Mouse (Mus musculus) heart, postnatal 4 days (tissue): Measurements from ENCODE around the gene Helq. TPM values are rescaled to one million over a fixed set of nuclear protein-coding genes. Genes with fewer than 3 reads are reported as not detected.
A peak's percentile ranks its signal among the peaks of the same experiment; 100 is the strongest.

Source experiments
- DNase-seq: peaks from one replicate; pipeline ENCODE4 v3.0.0; 2021
- total RNA-seq, 2 experiments: library from RNA; stranded (reverse); gene quantifications; 2 replicates each; pipeline ENCODE4 v1.2.3; 2021

Helq gene
- 1 to 10 TPM; 6.8 to 8.1 TPM for total RNA-seq

DNA sequence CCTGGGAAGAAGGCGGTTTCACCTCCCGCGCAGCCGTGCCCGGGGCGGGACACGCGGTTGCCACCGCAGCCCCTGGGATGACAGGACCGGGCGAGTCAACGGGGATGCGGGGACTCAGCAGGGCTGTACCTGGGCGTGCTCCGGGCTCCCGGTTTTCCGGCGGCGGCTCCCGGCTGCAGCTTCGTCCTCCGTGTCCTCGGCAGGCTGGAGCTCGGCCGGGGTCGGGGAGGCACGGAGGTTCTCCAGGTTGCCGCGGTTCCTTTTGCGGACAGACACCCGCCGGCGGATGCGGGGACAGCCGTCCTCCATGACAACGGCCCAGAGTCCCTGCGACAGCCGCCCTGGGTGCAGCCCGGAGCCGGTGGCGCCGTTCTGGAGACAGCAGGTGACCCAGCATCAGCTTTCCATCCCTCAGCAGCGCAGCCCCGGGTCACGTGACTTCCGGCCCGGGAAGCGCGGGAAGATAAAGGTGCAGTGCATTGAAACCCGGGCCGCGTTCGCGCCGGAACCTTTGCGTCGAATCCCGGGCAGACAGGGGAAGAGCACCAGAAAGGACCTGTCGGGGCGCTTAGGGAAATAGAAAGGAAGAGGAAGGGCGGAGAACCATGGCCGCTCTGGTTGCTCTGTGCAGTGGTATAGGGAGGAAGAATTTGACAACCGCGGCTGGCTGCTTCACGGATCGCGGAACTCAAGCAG lies at the start of gene Helq, which contains the start of gene Mrps18c:
Gene Helq (minus strand): TSS at position 434 of the 696 bp plus-strand sequence.
Gene Mrps18c (plus strand): TSS at position 463 of the 696 bp plus-strand sequence.
- DNase-seq, result peak; percentile 90

DNA sequence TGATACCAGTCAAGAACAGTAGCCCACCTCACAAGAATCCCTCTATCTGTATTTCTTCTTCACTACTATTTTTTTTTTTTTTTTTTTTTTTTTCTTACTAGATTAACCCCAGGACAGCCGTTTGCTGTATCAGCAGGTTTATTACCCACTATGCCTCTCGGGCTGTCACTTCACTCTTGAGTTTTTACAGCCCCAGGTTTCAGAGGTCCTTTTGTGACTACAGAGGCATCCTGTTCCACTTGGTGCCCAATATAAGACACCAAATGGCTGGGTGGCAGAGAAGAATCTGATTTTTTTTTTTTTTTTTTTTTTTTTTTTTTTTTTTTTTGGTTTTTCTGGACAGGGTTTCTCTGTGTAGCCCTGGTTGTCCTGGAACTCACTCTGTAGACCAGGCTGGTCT lies 48.7 kb upstream of the Helq start:
- DNase-seq, result no peak

DNA sequence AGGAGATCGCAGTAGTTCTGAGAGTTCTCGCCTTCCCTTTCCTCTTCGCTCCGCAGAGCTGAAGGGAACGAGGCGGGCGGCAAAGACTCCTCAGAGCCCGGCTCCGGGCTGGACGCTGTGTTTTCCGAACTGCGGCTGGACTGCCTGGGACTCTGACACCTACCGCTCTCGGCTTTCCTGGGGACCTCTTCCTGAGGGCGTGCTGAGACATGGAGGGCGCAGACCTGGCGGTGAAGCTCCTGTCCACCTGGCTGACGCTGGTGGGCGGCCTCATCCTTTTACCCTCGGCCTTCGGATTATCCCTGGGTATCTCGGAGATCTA lies 48.2 kb upstream of the Helq start:
- no peak for DNase-seq

DNA sequence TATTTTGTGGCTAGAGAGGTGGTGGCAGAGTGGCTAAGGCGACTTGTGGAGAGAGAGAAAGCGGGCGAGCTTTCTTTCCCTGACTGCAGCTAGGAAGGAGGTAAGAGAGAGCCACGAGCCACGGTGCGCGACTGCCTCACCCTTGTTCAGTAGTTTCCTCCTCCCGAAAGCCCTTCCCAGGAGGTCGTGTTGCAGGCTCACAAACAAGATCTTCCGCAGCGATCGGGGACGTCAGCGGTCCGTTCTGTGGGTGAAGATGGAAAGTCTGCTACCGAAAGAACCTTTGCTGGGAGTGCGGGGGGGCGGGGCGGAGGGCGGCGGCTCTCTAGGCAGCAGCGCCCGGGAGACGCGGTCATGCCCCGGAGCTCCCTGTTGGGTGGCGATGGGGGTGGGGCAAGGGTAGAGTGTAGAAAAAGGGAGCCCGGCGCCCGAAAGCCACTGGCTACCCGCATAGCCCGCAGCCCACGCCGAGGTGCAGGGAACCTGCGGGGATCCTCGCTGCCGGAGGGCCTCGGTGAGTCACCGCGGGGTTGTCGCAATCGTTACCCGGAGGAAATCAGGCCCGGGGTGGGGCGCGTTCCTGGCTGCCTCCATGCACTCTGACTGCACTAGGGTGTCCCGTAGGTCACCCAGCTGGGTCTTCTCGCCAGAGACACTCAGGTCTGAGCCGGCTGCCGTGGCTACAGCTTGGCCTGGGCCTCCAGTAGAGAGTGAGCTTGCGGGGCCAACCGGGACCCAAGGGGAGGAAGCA lies 47.6 kb upstream of the Helq start:
- peak; percentile 80 for DNase-seq

DNA sequence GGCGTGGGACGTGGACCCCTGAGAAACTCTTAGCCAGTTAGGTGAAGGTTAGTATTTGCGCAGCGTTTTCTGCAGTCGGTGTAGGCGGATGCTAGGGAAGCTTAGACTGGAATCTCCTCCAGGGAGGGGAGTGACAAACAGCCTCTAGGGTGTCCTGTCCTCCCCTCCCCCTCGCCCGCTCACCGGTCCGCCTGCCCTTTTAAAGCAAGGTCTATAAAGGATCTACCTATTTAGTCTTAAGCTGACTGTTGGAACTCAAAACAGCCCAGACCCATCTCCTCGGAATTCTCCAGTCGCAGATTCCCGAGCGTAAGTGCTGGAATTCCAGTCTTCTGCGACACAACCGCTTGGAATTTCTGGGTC lies 47.1 kb upstream of the Helq start, which contains the start of gene Gpat3:
Gene Gpat3 (plus strand): TSS at position 229 of the 363 bp plus-strand sequence.
- peak; percentile 63 for DNase-seq

DNA sequence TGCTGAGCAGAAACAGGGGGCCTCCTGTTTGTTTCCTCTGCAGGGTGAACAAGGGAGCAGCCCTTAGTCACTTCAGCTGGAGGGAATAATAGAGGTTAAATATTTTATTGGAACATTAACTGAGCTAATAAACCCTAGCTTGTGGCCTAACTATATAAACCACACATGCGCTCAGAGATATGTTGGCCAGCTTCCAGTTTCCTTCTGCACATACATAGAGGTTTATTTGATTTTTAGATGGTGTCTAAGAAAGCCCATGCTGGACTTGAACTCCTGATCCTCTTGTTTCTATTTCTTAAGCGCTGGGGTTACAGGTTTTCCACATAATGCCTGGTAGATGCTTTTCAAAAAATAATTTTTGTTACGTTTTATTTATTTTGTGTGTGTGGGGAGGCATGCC lies 46.1 kb upstream of the Helq start:
- no peak for DNase-seq

DNA sequence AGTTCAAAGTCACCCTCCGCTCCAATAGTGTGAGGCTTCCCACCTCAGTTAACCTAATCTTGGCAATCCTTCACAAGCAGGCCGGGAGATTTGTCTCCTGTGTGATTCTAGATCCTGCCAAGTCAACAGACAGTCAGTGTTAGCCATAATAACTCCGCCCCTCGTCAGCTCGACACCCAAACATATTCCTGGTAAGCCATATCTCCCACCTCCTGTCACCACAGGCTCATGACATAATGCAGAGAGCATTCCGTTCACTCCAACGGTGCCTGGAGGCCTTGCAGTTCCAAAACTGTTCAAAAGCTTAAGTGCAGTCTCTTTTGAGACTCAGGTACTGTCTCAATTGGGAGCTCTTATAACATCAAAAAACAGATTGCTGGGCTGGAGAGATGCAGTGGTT lies 39.5 kb upstream of the Helq start:
- DNase-seq, result peak; percentile 75

DNA sequence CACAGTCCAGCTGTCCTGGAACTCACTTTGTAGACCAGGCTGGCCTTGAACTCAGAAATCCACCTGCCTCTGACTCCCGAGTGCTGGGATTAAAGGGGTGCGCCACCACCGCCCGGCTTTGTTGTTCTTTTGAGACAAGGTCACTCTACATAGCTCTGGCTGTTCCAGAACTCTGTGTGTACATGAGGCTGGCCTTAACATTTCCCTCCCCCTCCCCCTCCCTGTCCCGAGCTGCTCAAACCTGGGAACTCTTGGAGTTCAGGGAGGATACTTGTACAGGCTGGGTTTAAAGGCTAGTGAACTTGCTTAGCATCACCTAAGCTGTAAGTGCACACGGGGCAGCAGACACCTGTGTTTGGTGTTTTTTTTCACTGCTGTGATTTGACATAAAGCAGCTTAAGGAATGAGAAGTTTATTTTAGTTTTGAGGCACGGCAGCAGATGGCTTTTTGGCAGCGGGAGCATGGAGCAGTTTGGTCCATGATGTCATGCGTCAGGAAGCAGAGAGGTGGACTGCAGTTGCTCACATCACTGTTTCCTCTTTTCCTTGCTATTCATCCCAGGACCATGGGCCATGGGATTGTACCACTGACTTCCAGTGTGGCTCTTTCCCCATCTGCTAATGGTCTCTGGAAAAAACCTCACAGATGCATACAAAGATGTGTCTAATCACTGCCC lies 37.6 kb upstream of the Helq start:
- DNase-seq, result peak; percentile 51

DNA sequence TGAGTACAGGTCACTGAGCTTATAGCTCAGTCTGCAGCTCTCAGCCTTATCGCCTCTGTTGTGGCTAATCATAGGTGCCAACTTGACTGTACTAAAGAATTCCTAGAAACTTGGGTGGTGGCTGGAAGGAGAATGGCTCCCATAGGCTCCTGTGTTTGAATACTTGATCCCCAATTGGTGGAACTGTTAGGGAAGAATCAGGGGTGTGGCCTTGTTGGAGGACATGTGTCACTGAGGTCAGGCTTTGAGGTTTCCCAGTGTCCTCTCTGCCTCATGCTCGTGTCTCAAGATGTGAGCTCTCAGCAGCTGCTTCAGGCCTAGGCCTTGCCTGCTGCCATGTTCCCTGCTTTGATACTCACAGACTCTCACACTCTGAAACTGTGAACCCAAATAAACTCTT lies 35.4 kb upstream of the Helq start:
- no peak for DNase-seq

DNA sequence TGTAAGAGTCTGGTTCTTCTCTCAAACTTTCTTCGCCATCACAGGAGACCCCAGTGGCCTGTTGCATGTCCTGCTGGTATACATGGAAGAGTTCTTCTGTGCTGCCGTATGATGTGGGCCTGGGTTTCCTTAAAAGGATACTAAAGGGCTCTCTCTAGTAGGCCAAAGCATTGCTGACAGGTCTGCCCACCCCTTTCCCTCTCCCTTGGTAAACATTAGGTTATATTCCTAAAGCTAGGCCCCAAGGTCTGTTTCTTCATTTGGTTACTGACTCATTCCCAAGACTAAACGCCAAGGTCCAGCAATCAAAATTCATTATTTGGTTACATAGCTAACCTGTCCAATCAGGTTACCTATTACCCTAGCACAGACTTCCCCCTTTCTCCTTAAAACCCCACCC lies 34.3 kb upstream of the Helq start:
- DNase-seq, result no peak

DNA sequence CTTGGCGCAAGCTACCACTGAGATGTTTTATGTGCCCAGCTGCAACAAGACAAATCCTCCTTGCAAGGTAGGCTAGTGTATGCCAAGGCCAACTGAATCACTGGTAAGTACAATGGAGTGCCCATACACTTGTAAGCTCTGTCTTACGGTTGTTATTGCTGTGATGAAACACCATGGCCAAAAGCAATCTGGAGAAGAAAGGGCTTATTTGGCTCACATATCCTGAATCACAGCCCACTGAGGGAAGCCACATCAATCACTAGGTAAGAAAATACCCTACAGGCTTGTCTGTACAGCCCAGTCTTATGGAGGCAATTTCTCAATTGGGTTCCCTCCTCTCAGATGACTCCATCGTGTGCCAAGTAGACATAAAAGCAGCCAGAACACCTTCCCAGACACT lies 30.3 kb upstream of the Helq start:
- no peak for DNase-seq

DNA sequence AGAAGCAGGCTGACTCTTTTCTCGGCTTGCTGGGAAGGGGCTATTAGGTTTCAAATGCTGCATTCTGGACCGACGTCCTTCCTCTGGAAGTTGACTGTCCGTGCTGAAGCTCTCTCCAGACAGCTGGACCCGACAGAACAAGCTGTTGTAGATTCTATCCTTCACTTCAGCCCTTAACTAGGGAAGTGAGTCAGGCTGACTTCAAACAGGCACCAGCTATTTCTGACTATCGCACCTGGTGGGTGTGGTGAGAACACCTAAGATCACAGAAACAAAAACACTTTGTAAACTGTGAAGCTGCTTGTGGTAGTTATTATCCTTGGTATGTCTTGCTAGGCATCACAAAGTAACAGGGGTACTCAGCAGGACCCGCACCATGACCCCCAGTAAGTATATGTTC lies 28.1 kb upstream of the Helq start:
- no peak for DNase-seq

DNA sequence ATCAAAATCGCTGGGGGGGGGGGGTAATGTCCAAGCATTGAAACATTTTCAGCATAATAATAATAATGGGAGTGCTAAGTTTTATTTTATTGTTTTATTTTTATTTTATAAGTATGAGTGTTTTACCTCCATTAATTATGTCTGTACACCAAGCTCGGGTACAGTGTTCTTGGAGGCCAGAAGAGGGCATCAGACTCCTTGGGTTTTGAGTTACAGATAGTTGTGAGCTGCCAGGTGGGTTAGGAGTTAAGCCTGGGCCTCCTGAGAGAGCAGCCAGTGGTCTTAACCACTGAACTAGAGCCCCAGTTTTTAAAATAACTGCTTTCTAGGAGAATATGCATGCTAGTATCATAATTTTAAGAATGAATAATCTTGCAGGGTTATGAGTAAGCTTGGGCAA lies 27.6 kb upstream of the Helq start:
- no peak for DNase-seq

DNA sequence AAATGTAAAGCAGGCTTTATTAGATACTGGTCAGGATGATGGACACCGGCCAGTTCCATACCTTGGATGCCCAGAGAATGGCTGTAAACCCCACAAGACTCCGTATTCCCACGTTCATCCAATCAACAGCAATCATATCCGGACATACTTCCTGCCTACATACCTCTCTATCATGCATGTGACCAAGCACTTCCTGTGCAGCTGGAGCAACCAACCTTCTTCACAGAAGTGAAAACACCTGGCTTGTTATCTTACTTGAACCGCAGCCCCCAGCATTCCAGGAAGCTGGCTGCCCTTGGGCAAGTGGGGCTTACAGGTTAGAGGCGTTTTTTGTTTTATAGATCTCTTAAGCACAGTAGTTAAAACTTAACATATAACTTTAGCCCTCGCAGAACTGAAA lies 24.4 kb upstream of the Helq start:
- no peak for DNase-seq

DNA sequence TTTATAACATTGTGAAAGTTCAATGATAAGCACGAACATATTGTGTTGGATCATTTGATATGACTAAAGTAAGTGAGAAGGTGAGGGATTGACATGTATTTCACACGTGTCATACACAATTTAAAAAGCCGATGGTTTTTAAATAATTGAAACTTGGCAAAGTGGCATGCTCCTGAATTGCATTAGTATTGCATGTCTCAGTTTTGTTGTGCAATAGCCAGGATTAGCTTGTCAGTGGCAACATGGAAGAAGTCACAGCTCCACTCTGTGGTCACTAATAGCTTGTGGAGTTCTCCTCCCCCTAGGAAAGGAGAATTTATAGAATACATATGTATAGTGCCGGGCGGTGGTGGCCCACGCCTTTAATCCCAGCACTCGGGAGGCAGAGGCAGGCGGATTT lies 23.0 kb upstream of the Helq start:
- no peak for DNase-seq

DNA sequence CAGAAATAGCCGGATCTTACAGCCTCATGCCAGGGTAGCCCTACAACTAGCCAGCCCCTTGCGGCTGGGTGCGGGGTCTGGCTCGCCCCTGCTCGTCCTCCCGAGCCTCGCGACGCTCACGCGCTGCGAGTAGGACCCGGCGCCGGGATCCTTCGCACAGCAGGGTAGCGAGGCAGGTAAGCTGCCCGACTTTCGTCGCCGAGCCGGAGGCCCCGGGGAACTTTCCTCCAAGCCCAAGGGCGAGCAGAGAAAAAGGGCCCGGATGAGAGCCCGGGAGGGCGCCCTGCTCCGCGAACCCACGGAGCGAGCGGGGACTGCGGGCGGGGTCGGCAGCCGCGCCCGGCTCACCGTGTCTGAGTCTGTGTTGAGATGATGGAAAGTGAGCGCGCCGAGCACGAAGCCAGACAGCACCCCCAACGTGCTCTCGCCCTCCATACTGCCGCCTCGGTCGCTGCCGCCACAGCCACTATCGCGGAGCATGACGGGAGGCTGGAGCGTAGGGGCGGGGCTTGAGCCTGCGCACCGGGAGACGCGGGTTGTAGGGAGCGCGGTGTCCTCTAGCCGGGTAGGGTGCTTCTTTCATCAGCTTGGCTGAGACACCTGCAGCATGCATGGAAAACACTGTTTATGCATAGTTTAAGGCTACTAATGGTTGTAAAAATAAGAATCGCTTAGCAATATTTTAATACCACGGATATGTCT lies 22.2 kb upstream of the Helq start, which contains the start of gene Abraxas1:
Gene Abraxas1 (minus strand): TSS at position 483 of the 702 bp plus-strand sequence.
- peak; percentile 88 for DNase-seq

DNA sequence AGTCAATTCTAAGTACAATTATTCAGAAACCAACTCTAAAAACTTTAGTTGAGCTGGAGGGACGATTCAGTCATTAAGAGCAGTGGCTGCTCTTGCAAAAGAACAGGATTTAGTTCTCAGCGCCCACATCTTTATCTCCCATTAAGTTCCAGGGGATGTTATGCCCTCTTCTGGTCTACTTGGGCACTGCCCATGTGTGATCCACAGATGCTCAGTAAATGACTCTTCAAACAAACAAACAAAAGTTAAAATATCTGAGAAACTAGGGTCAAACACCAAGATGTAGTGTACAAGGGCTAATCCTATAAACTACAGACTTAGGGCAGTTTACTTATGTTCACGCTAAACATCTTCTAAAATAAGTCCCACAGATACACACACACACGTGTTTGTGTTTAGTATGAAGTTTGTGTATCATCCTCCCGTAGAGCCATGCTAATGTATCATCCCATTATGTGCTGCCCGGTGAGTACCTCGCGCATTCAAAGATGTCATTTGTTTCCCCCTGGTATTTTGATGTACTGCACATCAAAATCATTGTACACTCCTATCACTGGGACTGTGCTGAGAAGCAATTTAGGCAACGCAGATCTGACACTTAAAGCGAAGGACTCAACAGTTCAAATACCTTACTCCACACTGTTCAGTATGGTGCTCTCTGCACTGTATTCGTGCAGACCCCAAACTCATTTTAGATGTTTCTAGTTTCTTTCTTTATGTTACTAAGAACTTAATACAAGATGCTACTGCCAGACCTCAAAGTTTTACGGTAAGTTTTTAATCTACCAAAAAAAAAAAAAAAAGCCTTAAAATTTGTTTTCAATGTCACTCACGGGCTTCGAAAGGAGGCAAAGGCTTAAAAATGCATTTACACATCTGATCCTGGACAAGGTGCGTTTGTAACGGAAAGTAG lies 21.4 kb upstream of the Helq start:
- no peak for DNase-seq

DNA sequence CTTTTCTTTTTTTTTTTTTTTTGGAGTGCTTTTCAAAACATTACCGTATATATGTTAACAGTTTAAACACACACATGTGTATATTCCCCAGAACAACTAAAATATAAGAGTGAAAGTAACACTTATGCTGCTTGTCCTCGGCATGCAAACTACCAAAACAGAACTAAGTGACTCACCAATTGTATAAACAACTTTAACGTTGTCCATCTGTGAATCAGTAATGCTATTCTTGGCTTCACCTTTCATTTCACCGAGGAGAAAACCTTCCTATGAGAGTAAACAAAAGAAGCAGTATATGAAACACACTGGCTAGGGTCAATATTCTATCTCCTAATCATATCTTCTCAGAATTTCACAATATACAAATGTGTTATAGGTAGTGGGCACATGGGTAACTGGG lies 19.9 kb upstream of the Helq start:
- no peak for DNase-seq

DNA sequence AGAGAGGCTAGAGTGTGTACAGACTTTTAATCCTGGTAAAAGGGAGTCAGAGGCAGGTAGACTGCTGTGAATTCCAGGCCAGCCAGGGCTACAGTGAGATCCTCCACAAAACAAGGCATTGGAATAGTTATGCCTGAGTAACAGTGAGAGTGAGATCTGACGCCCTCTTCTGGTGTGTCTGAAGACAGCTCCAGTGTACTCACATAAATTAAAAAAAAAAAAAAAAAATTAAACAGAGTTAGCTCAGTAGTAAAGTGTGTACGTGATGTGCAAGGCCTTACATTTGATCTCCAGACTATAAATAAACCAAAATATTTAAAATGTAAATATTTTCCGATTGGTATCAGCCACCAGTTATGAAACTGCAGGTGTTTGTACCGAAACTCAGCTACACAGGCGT lies 4.3 kb downstream of the Helq start:
- DNase-seq, result no peak

DNA sequence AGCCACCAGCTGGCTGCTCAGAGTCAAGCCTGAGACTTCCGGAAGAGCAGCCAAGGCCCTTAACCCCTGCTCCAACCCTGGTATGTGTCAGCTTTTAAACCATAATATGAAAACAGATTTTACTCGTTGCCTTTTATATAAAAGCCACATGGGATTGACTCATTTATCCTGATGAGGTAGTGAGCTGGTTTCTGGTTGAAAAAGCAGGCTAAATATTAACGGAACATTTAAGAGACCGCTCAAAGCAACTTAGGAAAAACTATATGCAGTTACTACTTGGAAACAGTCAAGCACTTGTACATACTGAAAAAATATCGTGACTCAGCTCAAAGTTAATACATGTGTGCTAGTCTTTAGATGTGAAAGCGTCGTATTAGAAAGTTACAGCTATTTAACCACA lies 6.1 kb downstream of the Helq start:
- DNase-seq, result no peak

DNA sequence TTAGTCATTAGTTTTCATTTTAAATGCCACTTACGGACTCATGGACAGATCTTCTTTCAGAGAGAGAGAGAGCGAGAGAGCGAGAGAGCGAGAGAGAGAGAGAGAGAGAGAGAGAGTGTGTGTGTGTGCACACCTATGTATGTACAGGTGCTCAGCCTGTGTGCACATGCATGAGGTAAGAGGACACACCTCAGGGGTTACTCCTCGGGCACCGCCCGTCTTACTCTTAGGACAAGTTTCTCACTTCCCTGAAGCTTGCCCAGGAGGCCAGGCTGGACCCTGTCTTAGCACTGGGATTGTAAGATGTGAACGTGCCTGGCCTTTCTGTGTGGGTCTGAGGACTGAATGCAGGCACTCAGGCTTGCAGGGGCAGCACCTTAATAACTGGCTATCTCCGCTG lies 10.9 kb downstream of the Helq start:
- DNase-seq, result no peak

DNA sequence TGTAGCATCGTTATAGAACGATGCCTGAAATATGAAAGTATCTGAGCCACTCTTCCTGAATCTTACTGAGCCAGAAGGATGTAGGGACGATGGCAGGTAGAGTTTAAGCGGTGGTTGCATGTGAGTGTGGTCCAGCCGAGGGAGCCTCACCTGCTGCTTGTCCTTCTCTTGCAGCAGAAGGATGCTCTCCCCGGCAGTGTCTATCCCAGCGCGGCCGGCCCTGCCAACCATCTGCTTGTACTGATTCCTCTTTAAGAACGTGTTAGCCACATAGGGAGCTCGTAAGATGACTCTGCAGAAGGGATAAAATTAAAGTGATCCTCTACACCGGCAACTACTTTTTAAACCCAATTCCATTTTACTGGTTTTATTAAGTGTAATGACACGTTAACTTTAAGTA lies 19.4 kb downstream of the Helq start:
- DNase-seq, result no peak
